Mouse (Mus musculus) E14TG2a.4 (cell line): ENCODE measurements around the gene Trip12.

Experiments
- H3K27me3 ChIP-seq: 2 replicates; pipeline ENCODE4 v1.6.1; 2014; ENCODE audit warnings: low read length, control low read depth; ENCODE audit not compliant: insufficient read depth
- H3K36me3 ChIP-seq: 2 replicates; pipeline ENCODE4 v1.6.1; 2014; ENCODE audit warnings: low read length, control low read depth; ENCODE audit not compliant: insufficient read depth
- H3K4me1 ChIP-seq: replicated peaks from 2 replicates; pipeline ENCODE4 v1.6.1; 2014; ENCODE audit warnings: low read depth, low read length, control low read depth
- H3K4me3 ChIP-seq: replicated peaks from 2 replicates; pipeline ENCODE4 v1.5.1; 2014; ENCODE audit warnings: mild to moderate bottlenecking, low read length
- H3K9me3 ChIP-seq: 2 replicates; pipeline ENCODE4 v1.6.1; 2014; ENCODE audit warnings: low read length, control low read depth
- CTCF ChIP-seq: conservative IDR thresholded peaks from 2 replicates; pipeline ENCODE4 v1.5.1; 2014; ENCODE audit warnings: low read length
- NANOG ChIP-seq: IDR thresholded peaks from 2 replicates; pipeline ENCODE4 v1.6.1; 2014; ENCODE audit warnings: borderline replicate concordance, low read length, mixed read lengths
- POU5F1 ChIP-seq: IDR thresholded peaks from 2 replicates; pipeline ENCODE4 v1.6.1; 2014; ENCODE audit warnings: low read length, borderline replicate concordance

Trip12 gene

GRCm38 (mm10) chr1:84839309-84840017 is 853 bp downstream of the Trip12 start, which contains the start of gene Fbxo36:
Fbxo36 (plus strand) TSS chr1:84839841.
- no peaks in the 10 kb centered on the region for H3K27me3 ChIP-seq
- H3K9me3 ChIP-seq = no peaks in the 10 kb centered on the region
- TF ChIP-seq CTCF (no peak), POU5F1 (no peak), NANOG (no peak)
- peak within 1 kb of the TSS; percentile 90 for H3K4me3 ChIP-seq
- peaks cover 65% of the 10 kb centered on the region for H3K4me1 ChIP-seq
- H3K36me3 ChIP-seq = peaks cover 37% of the 10 kb centered on the region

GRCm38 (mm10) chr1:84838621-84839151 is 1.6 kb downstream of the Trip12 start:
- Histone ChIP-seq H3K4me1 (peaks cover 66% of the 10 kb centered on the region), H3K9me3 (no peaks in the 10 kb centered on the region), H3K36me3 (peaks cover 39% of the 10 kb centered on the region), H3K27me3 (no peaks in the 10 kb centered on the region), H3K4me3 (peak overlapping the region; percentile 90)
- no peak for TF ChIP-seq NANOG
- no peak for TF ChIP-seq POU5F1
- no peak for TF ChIP-seq CTCF

GRCm38 (mm10) chr1:84838156-84838555 is 2.2 kb downstream of the Trip12 start:
- Histone ChIP-seq H3K27me3 (no peaks in the 10 kb centered on the region), H3K9me3 (no peaks in the 10 kb centered on the region), H3K4me1 (peaks cover 66% of the 10 kb centered on the region), H3K4me3 (peak overlapping the region; percentile 90), H3K36me3 (peaks cover 38% of the 10 kb centered on the region)
- TF ChIP-seq POU5F1 (no peak), NANOG (no peak), CTCF (no peak)

- H3K27me3 ChIP-seq = no peaks in the 10 kb centered on the region
- H3K36me3 ChIP-seq = peaks cover 38% of the 10 kb centered on the region
- TF ChIP-seq POU5F1 = no peak
- TF ChIP-seq CTCF = no peak
- TF ChIP-seq NANOG = no peak
- no peaks in the 10 kb centered on the region for H3K9me3 ChIP-seq
- H3K4me3 ChIP-seq = peak overlapping the region; percentile 90
- peaks cover 65% of the 10 kb centered on the region for H3K4me1 ChIP-seq
Observed at GRCm38 (mm10) chr1:84837523-84838145, 2.7 kb downstream of the Trip12 start.

- no peak for TF ChIP-seq NANOG
- no peak for TF ChIP-seq CTCF
- no peak for TF ChIP-seq POU5F1
- Histone ChIP-seq H3K36me3 (peaks cover 91% of the 10 kb centered on the region), H3K4me3 (no peak overlapping the region), H3K4me1 (peaks cover 75% of the 10 kb centered on the region), H3K9me3 (no peaks in the 10 kb centered on the region), H3K27me3 (no peaks in the 10 kb centered on the region)
Observed at GRCm38 (mm10) chr1:84825091-84825490, 15.2 kb downstream of the Trip12 start.

- TF ChIP-seq CTCF (no peak), POU5F1 (no peak), NANOG (no peak)
- peaks cover 80% of the 10 kb centered on the region for H3K36me3 ChIP-seq
- no peaks in the 10 kb centered on the region for H3K9me3 ChIP-seq
- H3K4me3 ChIP-seq = no peak overlapping the region
- H3K27me3 ChIP-seq = no peaks in the 10 kb centered on the region
- peaks cover 65% of the 10 kb centered on the region for H3K4me1 ChIP-seq
Observed at GRCm38 (mm10) chr1:84817596-84817995, 22.7 kb downstream of the Trip12 start.

- Histone ChIP-seq H3K36me3 (peaks cover 72% of the 10 kb centered on the region), H3K4me3 (no peak overlapping the region), H3K27me3 (no peaks in the 10 kb centered on the region), H3K9me3 (no peaks in the 10 kb centered on the region), H3K4me1 (peaks cover 82% of the 10 kb centered on the region)
- TF ChIP-seq CTCF (no peak), NANOG (no peak), POU5F1 (no peak)
Observed at GRCm38 (mm10) chr1:84803788-84804187, 36.5 kb downstream of the Trip12 start.

GRCm38 (mm10) chr1:84799166-84799565 is 41.1 kb downstream of the Trip12 start:
- no peak overlapping the region for H3K4me3 ChIP-seq
- no peaks in the 10 kb centered on the region for H3K27me3 ChIP-seq
- H3K9me3 ChIP-seq = no peaks in the 10 kb centered on the region
- H3K4me1 ChIP-seq = peaks cover 86% of the 10 kb centered on the region
- peaks cover 85% of the 10 kb centered on the region for H3K36me3 ChIP-seq
- TF ChIP-seq POU5F1 = no peak
- no peak for TF ChIP-seq CTCF
- TF ChIP-seq NANOG = no peak
